Mouse (Mus musculus): ENCODE data around the gene Rnf208. TPM values are rescaled to one million over a fixed set of nuclear protein-coding genes. Genes with fewer than 3 reads are reported as not detected.

Rnf208 gene
- polyA plus RNA-seq, 1 experiment from 2014 or later: 30.2 TPM

DNA sequence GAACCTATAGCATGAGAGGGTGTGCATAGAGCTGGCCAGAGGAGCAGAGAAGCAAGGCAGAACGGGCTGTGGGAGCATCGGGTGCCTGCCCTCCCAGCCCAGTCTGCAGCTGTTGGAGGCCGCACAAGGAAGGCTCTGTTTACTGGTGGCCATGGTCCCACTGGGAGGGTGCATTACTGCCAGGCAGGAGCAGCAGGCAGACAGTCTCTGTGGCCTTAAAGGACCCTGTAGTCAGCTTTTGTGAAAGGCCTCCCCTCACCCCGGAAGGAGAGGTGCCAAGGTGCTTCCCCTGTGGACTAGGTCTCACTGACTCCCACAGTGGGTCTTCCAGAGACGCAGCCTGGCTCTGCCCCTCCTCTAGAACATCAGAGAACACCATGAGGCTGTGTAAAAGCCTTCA lies 15.2 kb upstream of the Rnf208 start:
- no peak overlapping the region for H3K4me3 ChIP-seq (replicated peaks)
- no peak for ATAC-seq (ENCODE audit: low FRiP score)
- peaks cover 5% of the 10 kb centered on the region for H3K36me3 ChIP-seq (replicated peaks)
- WGBS: 88% methylated on average over 5 of the region's 5 CpGs
- H3K4me1 ChIP-seq: peaks cover 22% of the 10 kb centered on the region
- no peak overlapping the region for H3K27ac ChIP-seq
- H3K9me3 ChIP-seq: no peaks in the 10 kb centered on the region
- H3K4me2 ChIP-seq: no peak overlapping the region
- no peak overlapping the region for H3K9ac ChIP-seq
- peaks cover 12% of the 10 kb centered on the region for H3K27me3 ChIP-seq

DNA sequence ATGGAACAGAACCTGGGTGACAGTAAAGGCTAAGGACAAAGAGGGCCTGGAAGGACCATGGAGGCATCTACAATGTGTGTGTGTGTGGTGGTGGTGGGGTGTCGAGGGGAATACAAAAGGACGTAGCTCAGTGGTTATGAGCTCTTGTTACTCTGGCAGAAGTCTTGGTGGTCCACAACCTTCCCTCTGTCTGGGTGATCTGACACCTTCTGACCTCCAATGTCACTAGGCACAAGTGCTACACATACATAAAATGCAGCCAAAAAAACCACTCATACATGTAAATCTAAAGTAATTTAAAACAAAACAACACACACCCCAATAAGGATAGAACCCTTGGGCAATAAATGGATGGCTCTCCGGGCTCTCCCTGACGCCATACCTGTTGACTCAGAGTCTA lies 14.6 kb upstream of the Rnf208 start:
- WGBS: 90% methylated on average over 4 of the region's 4 CpGs
- peaks cover 22% of the 10 kb centered on the region for H3K4me1 ChIP-seq
- H3K27me3 ChIP-seq: peaks cover 17% of the 10 kb centered on the region
- H3K4me2 ChIP-seq: no peak overlapping the region
- no peaks in the 10 kb centered on the region for H3K36me3 ChIP-seq (replicated peaks)
- ATAC-seq (ENCODE audit: low FRiP score): no peak
- H3K9me3 ChIP-seq: no peaks in the 10 kb centered on the region
- H3K27ac ChIP-seq: no peak overlapping the region
- no peak overlapping the region for H3K9ac ChIP-seq
- H3K4me3 ChIP-seq (replicated peaks): no peak overlapping the region

- ATAC-seq (ENCODE audit: low FRiP score): no peak
- 0% methylated on average over 7 of the region's 7 CpGs for WGBS
- Histone ChIP-seq H3K4me2 (peak overlapping the region; percentile 35), H3K9ac (no peak overlapping the region), H3K36me3 (replicated peaks) (no peaks in the 10 kb centered on the region), H3K9me3 (no peaks in the 10 kb centered on the region), H3K4me3 (replicated peaks) (peak overlapping the region; percentile 19), H3K27me3 (peaks cover 22% of the 10 kb centered on the region), H3K4me1 (peaks cover 18% of the 10 kb centered on the region), H3K27ac (peak overlapping the region; percentile 65; the same call in 1 of the 2 replicates)
These were observed 13.6 kb upstream of the Rnf208 start for GRCm38 (mm10) chr2:25228431-25228889.

GRCm38 (mm10) chr2:25228995-25229530 lies 13.0 kb upstream of the Rnf208 start:
- H3K36me3 ChIP-seq (replicated peaks): no peaks in the 10 kb centered on the region
- H3K9me3 ChIP-seq: no peaks in the 10 kb centered on the region
- H3K4me1 ChIP-seq: peaks cover 14% of the 10 kb centered on the region
- H3K4me3 ChIP-seq (replicated peaks): no peak overlapping the region
- H3K27ac ChIP-seq: peak overlapping the region; percentile 65; the same call in 1 of the 2 replicates
- peaks cover 22% of the 10 kb centered on the region for H3K27me3 ChIP-seq
- H3K4me2 ChIP-seq: peak overlapping the region; percentile 8; the same call in 1 of the 2 replicates
- H3K9ac ChIP-seq: peak overlapping the region; percentile 12; the same call in 1 of the 2 replicates
- no peak for ATAC-seq (ENCODE audit: low FRiP score)
- 74% methylated on average over 6 of the region's 6 CpGs for WGBS

- H3K9me3 ChIP-seq: no peaks in the 10 kb centered on the region
- H3K9ac ChIP-seq: no peak overlapping the region
- H3K27me3 ChIP-seq: peaks cover 23% of the 10 kb centered on the region
- 89% methylated on average over 5 of the region's 5 CpGs for WGBS
- H3K4me3 ChIP-seq (replicated peaks): no peak overlapping the region
- H3K4me2 ChIP-seq: no peak overlapping the region
- no peaks in the 10 kb centered on the region for H3K36me3 ChIP-seq (replicated peaks)
- no peak overlapping the region for H3K27ac ChIP-seq
- no peak for ATAC-seq (ENCODE audit: low FRiP score)
- peaks cover 14% of the 10 kb centered on the region for H3K4me1 ChIP-seq
These were observed 12.5 kb upstream of the Rnf208 start for GRCm38 (mm10) chr2:25229582-25229981.

- H3K4me1 ChIP-seq: peaks cover 10% of the 10 kb centered on the region
- H3K9me3 ChIP-seq: no peaks in the 10 kb centered on the region
- H3K27me3 ChIP-seq: peaks cover 33% of the 10 kb centered on the region
- H3K36me3 ChIP-seq (replicated peaks): no peaks in the 10 kb centered on the region
- no peak overlapping the region for H3K4me2 ChIP-seq
- 90% methylated on average over 7 of the region's 7 CpGs for WGBS
- no peak for ATAC-seq (ENCODE audit: low FRiP score)
- H3K9ac ChIP-seq: no peak overlapping the region
- H3K27ac ChIP-seq: no peak overlapping the region
- no peak overlapping the region for H3K4me3 ChIP-seq (replicated peaks)
These were observed 11.5 kb upstream of the Rnf208 start for GRCm38 (mm10) chr2:25230581-25230980.

GRCm38 (mm10) chr2:25231038-25231437 lies 11.0 kb upstream of the Rnf208 start:
- ATAC-seq (ENCODE audit: low FRiP score): no peak
- peaks cover 6% of the 10 kb centered on the region for H3K4me1 ChIP-seq
- H3K27me3 ChIP-seq: peaks cover 37% of the 10 kb centered on the region
- H3K9me3 ChIP-seq: no peaks in the 10 kb centered on the region
- H3K27ac ChIP-seq: no peak overlapping the region
- WGBS: 56% methylated on average over 12 of the region's 12 CpGs
- H3K4me2 ChIP-seq: no peak overlapping the region
- no peak overlapping the region for H3K4me3 ChIP-seq (replicated peaks)
- no peak overlapping the region for H3K9ac ChIP-seq
- no peaks in the 10 kb centered on the region for H3K36me3 ChIP-seq (replicated peaks)

GRCm38 (mm10) chr2:25233421-25233820 lies 8.6 kb upstream of the Rnf208 start:
- Histone ChIP-seq H3K9me3 (no peaks in the 10 kb centered on the region), H3K27ac (no peak overlapping the region), H3K27me3 (peaks cover 49% of the 10 kb centered on the region), H3K4me1 (peaks cover 6% of the 10 kb centered on the region; the same call in 1 of the 2 replicates), H3K9ac (no peak overlapping the region), H3K4me3 (replicated peaks) (no peak overlapping the region), H3K36me3 (replicated peaks) (no peaks in the 10 kb centered on the region), H3K4me2 (no peak overlapping the region)
- no peak for ATAC-seq (ENCODE audit: low FRiP score)
- WGBS: 87% methylated on average over 4 of the region's 4 CpGs

- Histone ChIP-seq H3K9ac (no peak within 1 kb of the TSS), H3K27ac (no peak within 1 kb of the TSS), H3K36me3 (replicated peaks) (no peaks in the 10 kb centered on the region), H3K27me3 (peaks cover 51% of the 10 kb centered on the region), H3K9me3 (no peaks in the 10 kb centered on the region), H3K4me2 (no peak within 1 kb of the TSS), H3K4me3 (replicated peaks) (no peak within 1 kb of the TSS), H3K4me1 (peaks cover 2% of the 10 kb centered on the region; the same call in 1 of the 2 replicates)
- no peak for ATAC-seq (ENCODE audit: low FRiP score)
- 84% methylated on average over 3 of the region's 3 CpGs for WGBS
These were observed 8.0 kb upstream of the Rnf208 start, which contains the start of gene Slc34a3 for GRCm38 (mm10) chr2:25234050-25234449. Slc34a3 (minus strand) TSS chr2:25234364.

DNA sequence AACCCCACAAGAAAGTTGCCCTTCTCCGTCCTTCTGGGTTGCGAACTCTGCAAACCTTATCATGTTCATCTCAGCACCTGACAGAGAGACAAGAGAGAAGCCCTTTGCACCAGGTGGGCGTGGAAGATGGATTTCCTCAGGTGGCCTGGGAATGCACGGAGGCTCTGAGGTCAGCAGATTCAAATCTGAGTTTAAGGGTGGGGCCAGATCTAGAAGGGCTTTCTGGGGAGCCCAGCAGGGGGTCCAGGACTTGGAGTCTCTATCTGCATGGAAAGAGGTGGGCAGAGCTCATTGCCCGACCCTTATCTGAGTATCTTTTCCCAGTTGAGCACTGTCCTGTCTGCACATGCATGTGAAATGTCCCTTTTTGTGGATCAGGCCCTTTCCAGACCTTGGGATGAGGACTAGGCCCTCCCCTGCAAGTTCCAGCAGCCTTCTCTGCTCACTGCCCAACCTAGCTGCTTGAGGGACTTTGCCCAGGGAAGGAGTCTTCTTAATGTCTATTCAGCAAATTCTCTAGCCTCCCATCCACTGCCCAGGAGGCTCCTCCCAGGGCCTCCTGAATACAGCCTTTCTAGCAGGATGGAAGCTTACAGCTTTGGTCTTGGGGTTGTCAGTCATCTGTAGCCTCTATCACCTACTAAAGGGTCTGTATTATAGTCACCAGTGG lies 7.4 kb upstream of the Rnf208 start:
- no peaks in the 10 kb centered on the region for H3K9me3 ChIP-seq
- H3K27ac ChIP-seq: no peak overlapping the region
- no peak overlapping the region for H3K4me2 ChIP-seq
- 79% methylated on average over 5 of the region's 5 CpGs for WGBS
- H3K36me3 ChIP-seq (replicated peaks): no peaks in the 10 kb centered on the region
- ATAC-seq (ENCODE audit: low FRiP score): no peak
- H3K27me3 ChIP-seq: peaks cover 52% of the 10 kb centered on the region
- H3K4me3 ChIP-seq (replicated peaks): no peak overlapping the region
- H3K9ac ChIP-seq: no peak overlapping the region
- no peaks in the 10 kb centered on the region for H3K4me1 ChIP-seq

DNA sequence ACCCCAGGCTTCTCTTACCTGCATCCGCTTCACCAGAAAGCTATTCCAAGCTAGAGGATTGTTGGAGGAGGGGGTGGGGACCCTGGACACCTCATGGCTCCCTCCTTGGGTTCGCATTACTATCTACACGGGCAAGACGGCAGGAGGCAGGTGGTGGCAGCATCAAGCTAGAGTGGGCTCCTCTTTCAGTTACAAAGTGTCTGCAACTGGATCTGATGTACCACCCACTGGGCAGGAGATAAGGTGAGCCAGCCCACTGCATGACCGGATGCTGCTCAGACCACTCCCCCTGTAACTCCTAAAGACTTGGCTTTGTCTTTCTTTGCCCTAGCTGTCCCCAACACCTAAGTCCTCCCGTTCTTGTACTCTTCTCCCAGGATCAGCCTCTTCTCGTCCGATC lies 5.4 kb upstream of the Rnf208 start, which contains the start of gene Rnf224:
Gene Rnf224, minus strand, starts transcription at position 174 of the 400 bp plus-strand sequence.
- H3K4me1 ChIP-seq: peaks cover 15% of the 10 kb centered on the region
- no peak within 1 kb of the TSS for H3K4me2 ChIP-seq
- H3K36me3 ChIP-seq (replicated peaks): no peaks in the 10 kb centered on the region
- no peak within 1 kb of the TSS for H3K9ac ChIP-seq
- 42% methylated on average over 8 of the region's 8 CpGs for WGBS
- ATAC-seq (ENCODE audit: low FRiP score): no peak
- H3K27ac ChIP-seq: no peak within 1 kb of the TSS
- H3K9me3 ChIP-seq: no peaks in the 10 kb centered on the region
- no peak within 1 kb of the TSS for H3K4me3 ChIP-seq (replicated peaks)
- H3K27me3 ChIP-seq: peaks cover 55% of the 10 kb centered on the region

DNA sequence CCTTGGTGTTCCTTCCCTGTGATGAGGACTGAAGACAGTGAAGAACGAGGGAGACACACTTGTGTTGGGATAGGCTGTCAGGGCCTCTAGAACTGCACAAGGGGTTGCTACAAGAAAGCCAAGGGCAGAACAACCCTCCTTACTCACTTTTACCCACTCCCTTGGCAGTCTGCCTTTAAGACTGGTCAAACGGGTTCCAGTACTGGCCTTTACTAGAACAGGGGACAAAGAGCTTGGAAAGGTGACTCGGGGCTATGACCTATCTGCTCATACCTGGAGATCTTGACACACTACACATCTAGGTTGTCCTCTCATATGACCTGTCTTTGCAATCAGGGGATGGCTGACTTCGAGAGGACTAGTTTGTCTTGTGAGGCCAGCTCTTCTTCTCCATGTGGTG lies 4.5 kb upstream of the Rnf208 start:
- no peak overlapping the region for H3K4me3 ChIP-seq (replicated peaks)
- no peak overlapping the region for H3K9ac ChIP-seq
- no peaks in the 10 kb centered on the region for H3K36me3 ChIP-seq (replicated peaks)
- H3K4me2 ChIP-seq: no peak overlapping the region
- H3K27me3 ChIP-seq: peaks cover 48% of the 10 kb centered on the region
- peaks cover 21% of the 10 kb centered on the region for H3K4me1 ChIP-seq
- no peak overlapping the region for H3K27ac ChIP-seq
- no peak for ATAC-seq (ENCODE audit: low FRiP score)
- no peaks in the 10 kb centered on the region for H3K9me3 ChIP-seq
- 80% methylated on average over 4 of the region's 4 CpGs for WGBS

- H3K9me3 ChIP-seq: no peaks in the 10 kb centered on the region
- H3K27ac ChIP-seq: no peak overlapping the region
- no peak overlapping the region for H3K4me2 ChIP-seq
- peaks cover 48% of the 10 kb centered on the region for H3K27me3 ChIP-seq
- no peak overlapping the region for H3K4me3 ChIP-seq (replicated peaks)
- no peak overlapping the region for H3K9ac ChIP-seq
- ATAC-seq (ENCODE audit: low FRiP score): no peak
- no peaks in the 10 kb centered on the region for H3K36me3 ChIP-seq (replicated peaks)
- peaks cover 26% of the 10 kb centered on the region for H3K4me1 ChIP-seq
These were observed 3.9 kb upstream of the Rnf208 start for GRCm38 (mm10) chr2:25238106-25238505.

All from forebrain, embryonic 12.5 days (tissue).